Mouse (Mus musculus): ENCODE measurements around the gene Kif16b.

DNA sequence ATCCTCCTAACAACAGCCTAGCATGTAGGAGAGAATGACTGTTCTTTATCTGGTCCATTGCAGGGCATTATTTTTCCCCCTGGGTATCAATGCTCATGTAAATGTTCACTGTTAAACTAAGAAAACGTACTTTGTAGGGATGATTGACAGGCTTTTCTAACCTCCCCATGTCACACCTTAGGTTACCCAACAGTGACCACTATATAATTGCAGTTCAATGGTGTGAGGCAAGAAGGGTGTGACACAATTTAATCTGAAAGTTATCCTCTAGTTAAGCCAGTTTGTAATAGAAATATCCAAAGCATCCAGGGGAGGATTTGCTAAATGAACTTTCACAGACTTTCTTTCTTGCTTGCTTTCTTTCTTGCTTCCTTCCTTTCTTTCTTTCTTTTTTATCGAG, 181.2 kb downstream of the Kif16b start:
- TF ChIP-seq POLR2A (IDR thresholded peaks at IDR 0.05; ENCODE audit: borderline replicate concordance, control insufficient read depth, low read depth, low read length) (no peak), CTCF (IDR thresholded peaks at IDR 0.05; ENCODE audit: control insufficient read depth, insufficient read depth, low read length) (no peak)

Measured in bone marrow, adult 2 months (tissue).